Mouse (Mus musculus) CH12.LX (cell line): ENCODE data around the gene Eps8l2. TPM values are rescaled to one million over a fixed set of nuclear protein-coding genes. Genes with fewer than 3 reads are reported as not detected.

Experiments used
- DNase-seq: peaks from one replicate; pipeline ENCODE4 v3.0.0-alpha.2; 2013; ENCODE audit errors: extremely low read depth
- H3K27ac ChIP-seq: 2 replicates; pipeline ENCODE4 v1.5.1; 2012; ENCODE audit warnings: low read depth, mild to moderate bottlenecking, control low read depth, moderate library complexity; ENCODE audit not compliant: insufficient read depth
- H3K27me3 ChIP-seq: replicated peaks from 2 replicates; pipeline ENCODE3; 2012; ENCODE audit warnings: inconsistent platforms
- H3K36me3 ChIP-seq, 2 experiments: replicated peaks in 1 of 2; 2 replicates each; pipeline versions ENCODE3 to v1.6.1; 2012; ENCODE audit warnings: inconsistent platforms in 1 of 2, low read length in 1 of 2, mild to moderate bottlenecking in 1 of 2, mixed read lengths in 1 of 2, moderate library complexity in 1 of 2; ENCODE audit not compliant: control insufficient read depth in 1 of 2, insufficient read depth in 1 of 2
- H3K4me1 ChIP-seq, 2 experiments: 2 replicates each; pipeline ENCODE4 v1.6.1; 2012; ENCODE audit warnings: inconsistent platforms in 1 of 2, moderate library complexity in 1 of 2; ENCODE audit not compliant: insufficient read depth in 2 of 2, control insufficient read depth in 1 of 2
- H3K4me2 ChIP-seq: 2 replicates; pipeline ENCODE4 v1.6.1; 2012; ENCODE audit warnings: low read depth, mild to moderate bottlenecking, control low read depth; ENCODE audit not compliant: poor library complexity, insufficient read depth, severe bottlenecking
- H3K4me3 ChIP-seq, 3 experiments: fragments of 150-350 bp in 1 of 3; sonication (generic) in 1 of 3; replicated peaks in 1 of 3; 2 replicates each; pipeline versions ENCODE3 to v1.5.1; 2011 to 2012; ENCODE audit warnings: low read depth in 2 of 3, low read length in 2 of 3, mild to moderate bottlenecking in 2 of 3, moderate library complexity in 2 of 3, control low read depth in 1 of 3, improper control_type of control experiment in 1 of 3, inconsistent platforms in 1 of 3, mixed read lengths in 1 of 3; ENCODE audit not compliant: poor library complexity in 1 of 3
- H3K79me2 ChIP-seq: replicated peaks from 2 replicates; pipeline ENCODE4 v1.6.1; 2012; ENCODE audit warnings: mild to moderate bottlenecking, moderate library complexity; ENCODE audit not compliant: control insufficient read depth, poor library complexity, insufficient read depth, severe bottlenecking; ENCODE audit errors: extremely low read depth
- H3K9ac ChIP-seq: 2 replicates; pipeline ENCODE4 v1.6.1; 2012; ENCODE audit warnings: low read depth, mild to moderate bottlenecking, control low read depth, moderate library complexity; ENCODE audit not compliant: insufficient read depth
- H3K9me3 ChIP-seq: replicated peaks from 2 replicates; pipeline ENCODE3; 2012; ENCODE audit warnings: low read length, inconsistent platforms, mixed read lengths
- CTCF ChIP-seq, 2 experiments: IDR thresholded peaks in 1 of 2; conservative IDR thresholded peaks in 1 of 2; 2 replicates each; pipeline ENCODE4 v1.5.1; 2011 to 2012; ENCODE audit warnings: low read depth in 2 of 2, low read length in 2 of 2, improper control_type of control experiment in 1 of 2, inconsistent platforms in 1 of 2, mild to moderate bottlenecking in 1 of 2, moderate library complexity in 1 of 2
- E2F4 ChIP-seq: IDR thresholded peaks from 2 replicates; pipeline ENCODE4 v1.6.1; 2011; ENCODE audit warnings: low read depth, low read length, improper control_type of control experiment; ENCODE audit not compliant: insufficient replicate concordance
- ELF1 ChIP-seq: IDR thresholded peaks from 2 replicates; pipeline ENCODE4 v1.6.1; 2014; ENCODE audit warnings: low read depth, mild to moderate bottlenecking, inconsistent platforms, low read length, improper control_type of control experiment
- JUN ChIP-seq: IDR thresholded peaks from 2 replicates; pipeline ENCODE4 v1.6.1; 2011; ENCODE audit warnings: low read depth, mild to moderate bottlenecking, low read length, improper control_type of control experiment, moderate library complexity; ENCODE audit not compliant: insufficient read depth
- KAT2A ChIP-seq: IDR thresholded peaks from 2 replicates; pipeline ENCODE4 v1.6.1; 2012; ENCODE audit warnings: low read length, improper control_type of control experiment, inconsistent platforms; ENCODE audit not compliant: insufficient replicate concordance
- MEF2A ChIP-seq: IDR thresholded peaks from 2 replicates; pipeline ENCODE4 v1.6.1; 2014; ENCODE audit warnings: low read depth, mild to moderate bottlenecking, inconsistent platforms, low read length, improper control_type of control experiment, borderline replicate concordance
- MYC ChIP-seq: IDR thresholded peaks from 2 replicates; pipeline ENCODE4 v1.6.1; 2011; ENCODE audit warnings: low read depth, mild to moderate bottlenecking, improper control_type of control experiment, low read length
- POLR2A ChIP-seq: IDR thresholded peaks from 2 replicates; pipeline ENCODE4 v1.6.1; 2011; ENCODE audit warnings: low read depth, mild to moderate bottlenecking, improper control_type of control experiment, low read length
- SIN3A ChIP-seq: IDR thresholded peaks from 2 replicates; pipeline ENCODE4 v1.6.1; 2012; ENCODE audit warnings: low read length, improper control_type of control experiment, inconsistent platforms
- SMC3 ChIP-seq: IDR thresholded peaks from 2 replicates; pipeline ENCODE4 v1.6.1; 2011; ENCODE audit warnings: low read depth, low read length, improper control_type of control experiment
- TBP ChIP-seq: conservative IDR thresholded peaks from 2 replicates; pipeline ENCODE4 v1.6.1; 2011; ENCODE audit warnings: low read depth, low read length, improper control_type of control experiment
- ZC3H11A ChIP-seq: IDR thresholded peaks from 2 replicates; pipeline ENCODE4 v1.6.1; 2012; ENCODE audit warnings: low read depth, mild to moderate bottlenecking, inconsistent platforms, low read length, improper control_type of control experiment
- ZNF384 ChIP-seq: IDR thresholded peaks from 2 replicates; pipeline ENCODE4 v1.6.1; 2012; ENCODE audit warnings: low read depth, low read length, improper control_type of control experiment, inconsistent platforms
- dilution Hi-C: fragments of 300-500 bp; cut with MboI; formaldehyde crosslinking; loops from 2 replicates; pipeline ENCODE4 v1.14.3; 2020; ENCODE audit warnings: low sequenced_read_pairs; ENCODE audit not compliant: extremely low pct_unique_long_range_greater_than_20kb, extremely low pct_ligation_motif_present
- in situ Hi-C: fragments of 300-500 bp; cut with MboI; formaldehyde crosslinking; loops from 3 replicates; pipeline ENCODE4 v1.14.3; 2019; ENCODE audit warnings: low sequenced_read_pairs, low pct_ligation_motif_present, low pct_unique_long_range_greater_than_20kb, mixed read lengths
- polyA plus RNA-seq: library from polyadenylated mRNA; unstranded; fragments of >175 nt; gene quantifications from 2 replicates; pipeline ENCODE4 v1.2.1, GENCODE M21; 2012; ENCODE audit warnings: low read depth; ENCODE audit not compliant: insufficient read length
- total RNA-seq, 2 experiments: library from RNA; depleted of rRNA; stranded (reverse); fragments of 300-350 nt in 1 of 2; fragments of >200 nt in 1 of 2; gene quantifications; 2 replicates each; pipeline ENCODE4 v1.2.3; 2012 to 2014

The Eps8l2 gene
- total and polyA plus RNA-seq, 3 experiments: 0.51 to 1.1 TPM; not detected in 1

DNA sequence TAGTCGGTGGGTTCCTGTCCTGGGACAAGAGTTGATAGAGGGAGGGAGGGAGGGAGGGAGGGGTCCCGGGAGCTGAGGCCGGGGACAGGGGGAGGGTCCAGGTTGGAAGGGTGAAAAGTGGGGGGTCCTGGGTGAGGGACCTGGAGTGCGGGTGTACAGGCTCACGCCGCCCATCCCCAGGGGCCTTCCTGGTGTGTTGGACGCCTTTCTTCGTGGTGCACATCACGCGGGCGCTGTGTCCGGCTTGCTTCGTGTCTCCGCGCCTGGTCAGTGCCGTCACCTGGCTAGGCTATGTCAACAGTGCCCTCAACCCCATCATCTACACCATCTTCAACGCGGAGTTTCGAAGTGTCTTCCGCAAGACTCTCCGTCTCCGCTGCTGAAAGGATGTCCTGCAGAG, 44.2 kb upstream of the Eps8l2 start:
- Histone ChIP-seq H3K9me3 (no peaks in the 10 kb centered on the region), H3K4me3 (no peak overlapping the region), H3K9ac (no peak overlapping the region), H3K27me3 (no peaks in the 10 kb centered on the region), H3K4me1 (peaks cover 3 to 5% of the 10 kb centered on the region in 2 experiments; a peak in 2 of 4 replicates), H3K27ac (no peak overlapping the region), H3K36me3 (peaks cover 6 to 25% of the 10 kb centered on the region in 2 experiments), H3K4me2 (no peak overlapping the region), H3K79me2 (no peaks in the 10 kb centered on the region)
- in situ Hi-C loops (no loop called here), dilution Hi-C loops (no loop called here)
- TF ChIP-seq TBP (no peak), SMC3 (no peak), MEF2A (no peak), KAT2A (no peak), POLR2A (no peak)
- no peak for DNase-seq

DNA sequence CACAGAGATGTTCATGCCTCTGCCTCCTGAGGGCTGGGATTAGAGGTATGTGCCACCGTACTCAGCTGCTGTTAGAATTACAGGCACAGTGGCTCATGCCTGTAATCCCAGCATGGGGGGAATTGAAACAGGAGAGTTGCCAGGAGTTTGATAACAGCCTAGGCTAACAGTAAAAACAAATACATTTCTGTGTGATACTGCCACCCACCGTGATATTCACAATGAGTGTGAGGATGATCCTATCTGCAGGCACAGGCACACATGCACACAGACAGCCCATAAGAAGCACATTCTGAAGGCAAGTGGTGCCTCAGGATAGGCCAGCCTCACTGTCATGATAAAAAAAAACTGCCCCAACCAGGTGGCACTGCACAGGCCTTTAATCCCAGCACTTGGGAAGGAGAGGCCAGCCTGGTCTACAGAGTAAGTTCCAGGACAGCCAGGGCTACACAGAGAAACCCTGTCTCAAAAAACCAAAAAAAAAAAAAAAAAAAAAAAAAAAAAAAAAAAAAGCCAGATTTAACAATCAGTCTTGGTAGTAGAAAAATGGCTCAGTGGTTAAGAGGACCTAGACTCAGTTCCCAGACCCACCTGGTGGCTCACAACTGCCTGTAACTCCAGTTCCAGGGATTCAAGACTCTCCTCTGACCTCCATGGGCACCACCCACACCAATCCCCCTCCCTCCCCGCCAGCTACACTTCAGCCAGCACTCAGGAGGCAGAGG, 40.6 kb upstream of the Eps8l2 start:
- dilution Hi-C loops: no loop called here
- no peak for DNase-seq

DNA sequence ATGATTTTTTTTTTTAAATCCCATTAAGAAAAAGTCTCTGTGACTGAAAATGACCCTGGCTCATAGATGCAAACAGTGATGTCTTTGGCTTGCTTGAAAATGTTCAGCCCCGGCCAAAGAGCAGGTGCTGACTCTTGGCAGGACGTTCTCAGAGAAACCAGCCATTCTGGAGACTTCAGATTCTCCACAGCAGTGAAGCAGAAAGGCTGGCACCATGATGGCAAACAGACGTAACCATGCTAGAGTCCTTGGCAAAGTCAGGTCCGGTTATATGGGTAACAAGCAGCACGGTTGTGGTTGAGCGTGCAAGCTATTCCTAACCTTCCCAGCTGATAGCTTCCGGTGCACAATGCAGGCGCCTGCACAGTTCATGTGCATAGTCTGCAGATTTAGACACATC, 39.5 kb upstream of the Eps8l2 start:
- H3K27me3 ChIP-seq: no peaks in the 10 kb centered on the region
- H3K4me1 ChIP-seq: peaks cover 0 to 14% of the 10 kb centered on the region in 2 experiments; a peak in 2 of 4 replicates
- H3K4me2 ChIP-seq: no peak overlapping the region
- H3K27ac ChIP-seq: no peak overlapping the region
- H3K36me3 ChIP-seq: peaks cover 37 to 70% of the 10 kb centered on the region in 2 experiments
- no peaks in the 10 kb centered on the region for H3K9me3 ChIP-seq
- dilution Hi-C loops: no loop called here
- TF ChIP-seq E2F4: no peak
- no peak for TF ChIP-seq MYC
- no peak for TF ChIP-seq JUN
- TF ChIP-seq CTCF (conservative IDR thresholded peaks at IDR 0.05 in 1 of 2, IDR thresholded peaks at IDR 0.05 in 1 of 2; ENCODE audit: low read depth in 2 of 2, low read length in 2 of 2): no peak
- TF ChIP-seq ZC3H11A: no peak
- no peak for TF ChIP-seq SIN3A
- TF ChIP-seq, all 38 proteins: peak for 0
- Histone ChIP-seq H3K79me2 (no peaks in the 10 kb centered on the region), H3K4me3 (no peak overlapping the region), H3K9ac (no peak overlapping the region)
- in situ Hi-C loops: no loop called here
- no peak for DNase-seq

More for the DNA sequence above, 40.6 kb upstream of the Eps8l2 start:
- Histone ChIP-seq H3K4me2 (no peak overlapping the region), H3K36me3 (peaks cover 31 to 60% of the 10 kb centered on the region in 2 experiments), H3K27ac (no peak overlapping the region), H3K4me1 (peaks cover 0 to 10% of the 10 kb centered on the region in 2 experiments; a peak in 2 of 4 replicates), H3K27me3 (no peaks in the 10 kb centered on the region), H3K9me3 (no peaks in the 10 kb centered on the region), H3K79me2 (no peaks in the 10 kb centered on the region), H3K9ac (no peak overlapping the region), H3K4me3 (no peak overlapping the region)
- peak; percentile 30; the same call in 1 of the 2 replicates for TF ChIP-seq ZNF384
- no peak for TF ChIP-seq ELF1
- in situ Hi-C loops: no loop called here
